Mouse (Mus musculus) embryonic fibroblast, embryonic 13.5 days (primary cell): ENCODE data around the gene Ano5. TPM values are rescaled to one million over a fixed set of nuclear protein-coding genes. Genes with fewer than 3 reads are reported as not detected.

Source experiments
- H3K27ac ChIP-seq: 2 replicates; pipeline ENCODE4 v1.5.1; 2012; ENCODE audit warnings: low read length, control low read depth, inconsistent platforms; ENCODE audit not compliant: insufficient read depth
- H3K4me1 ChIP-seq: 2 replicates; pipeline ENCODE4 v1.6.1; 2011; ENCODE audit warnings: low read length; ENCODE audit not compliant: control insufficient read depth, insufficient read depth
- H3K4me3 ChIP-seq: 2 replicates; pipeline ENCODE4 v1.5.1; 2011; ENCODE audit warnings: mild to moderate bottlenecking, control low read depth, low read length; ENCODE audit not compliant: insufficient read depth
- CTCF ChIP-seq: IDR thresholded peaks from 2 replicates; pipeline ENCODE4 v1.5.1; 2011; ENCODE audit warnings: mild to moderate bottlenecking, control low read depth, low read length, moderate library complexity, borderline replicate concordance; ENCODE audit not compliant: insufficient read depth
- POLR2A ChIP-seq: IDR thresholded peaks from 2 replicates; pipeline ENCODE4 v1.6.1; 2011; ENCODE audit warnings: low read depth, mild to moderate bottlenecking, control low read depth, low read length, moderate library complexity
- polyA plus RNA-seq: library from polyadenylated mRNA; stranded (reverse); fragments of >200 nt; gene quantifications from 2 replicates; pipeline ENCODE4 v1.2.4, GENCODE M21; 2011; ENCODE audit warnings: low read depth; ENCODE audit not compliant: missing spikeins, insufficient read length

Ano5 gene
- polyA plus RNA-seq, 1 experiment = 2.8 TPM

GRCm38 (mm10) chr7:51628349-51628748 is 117.5 kb downstream of the Ano5 start:
- TF ChIP-seq POLR2A (no peak), CTCF (no peak)
- Histone ChIP-seq H3K4me3 (no peak overlapping the region), H3K27ac (no peak overlapping the region), H3K4me1 (0 out of 2 replicates have a peak, but pooled peaks cover 4% of the 10 kb centered on the region)

- TF ChIP-seq CTCF (no peak), POLR2A (no peak)
- Histone ChIP-seq H3K4me3 (no peak overlapping the region), H3K27ac (no peak overlapping the region), H3K4me1 (0 out of 2 replicates have a peak, but pooled peaks cover 4% of the 10 kb centered on the region)
These were observed 118.4 kb downstream of the Ano5 start for GRCm38 (mm10) chr7:51629206-51629605.

GRCm38 (mm10) chr7:51631171-51631570 is 120.3 kb downstream of the Ano5 start:
- no peak overlapping the region for H3K4me3 ChIP-seq
- no peak for TF ChIP-seq POLR2A
- 0 out of 2 replicates have a peak, but pooled peaks cover 4% of the 10 kb centered on the region for H3K4me1 ChIP-seq
- no peak overlapping the region for H3K27ac ChIP-seq

- Histone ChIP-seq H3K4me3 (no peak overlapping the region), H3K27ac (no peak overlapping the region), H3K4me1 (no peaks in the 10 kb centered on the region)
- TF ChIP-seq CTCF (no peak), POLR2A (no peak)
These were observed 121.9 kb downstream of the Ano5 start for GRCm38 (mm10) chr7:51632543-51633229.

GRCm38 (mm10) chr7:51633230-51633844 is 122.5 kb downstream of the Ano5 start:
- Histone ChIP-seq H3K27ac (no peak overlapping the region), H3K4me3 (no peak overlapping the region), H3K4me1 (no peaks in the 10 kb centered on the region)
- TF ChIP-seq POLR2A = no peak
- TF ChIP-seq CTCF = no peak

Other genes with a start within 250 kb of the Ano5 start
- 0.27 and 0.53 TPM in 2 replicates for gene Slc17a6, start 111.0 kb downstream of the Ano5 start, polyA plus RNA-seq